Mouse (Mus musculus): ENCODE results near the gene Ppa2.

Ppa2 gene

GRCm38 (mm10) chr3:133394531-133394930, 84.6 kb downstream of the Ppa2 start:
- peak; percentile 54 for DNase-seq (ENCODE audit: low read depth)

- DNase-seq (ENCODE audit: low read depth): no peak
Measured at GRCm38 (mm10) chr3:133403849-133404248, 93.9 kb downstream of the Ppa2 start.

GRCm38 (mm10) chr3:133405636-133406035, 95.7 kb downstream of the Ppa2 start:
- DNase-seq (ENCODE audit: low read depth): no peak

- peak; percentile 65 for DNase-seq (ENCODE audit: low read depth)
Measured at GRCm38 (mm10) chr3:133406248-133406647, 96.3 kb downstream of the Ppa2 start.

- no peak for DNase-seq (ENCODE audit: low read depth)
Measured at GRCm38 (mm10) chr3:133411123-133411675, 101.3 kb downstream of the Ppa2 start.

GRCm38 (mm10) chr3:133411768-133412167, 101.9 kb downstream of the Ppa2 start:
- DNase-seq (ENCODE audit: low read depth): no peak

GRCm38 (mm10) chr3:133414747-133415146, 104.8 kb downstream of the Ppa2 start:
- no peak for DNase-seq (ENCODE audit: low read depth)

GRCm38 (mm10) chr3:133423073-133423472, 113.2 kb downstream of the Ppa2 start:
- DNase-seq (ENCODE audit: low read depth): peak; percentile 78
